Mouse (Mus musculus) heart, postnatal 0 days (tissue): ENCODE measurements at regions not wholly inside any gene's neighbourhood (a gene's known extent, or its start where the extent isn't known, plus 50 kb on each side); places are given as distances from the start of the nearest gene placed in this dataset.

Experiments used
- CTCF ChIP-seq: IDR thresholded peaks from 2 replicates; pipeline ENCODE4 v1.5.1; 2016; ENCODE audit warnings: antibody characterized with exemption, control low read depth, low read depth
- EP300 ChIP-seq: IDR thresholded peaks from 2 replicates; pipeline ENCODE4 v1.6.1; 2016; ENCODE audit warnings: antibody characterized with exemption, low read depth

DNA sequence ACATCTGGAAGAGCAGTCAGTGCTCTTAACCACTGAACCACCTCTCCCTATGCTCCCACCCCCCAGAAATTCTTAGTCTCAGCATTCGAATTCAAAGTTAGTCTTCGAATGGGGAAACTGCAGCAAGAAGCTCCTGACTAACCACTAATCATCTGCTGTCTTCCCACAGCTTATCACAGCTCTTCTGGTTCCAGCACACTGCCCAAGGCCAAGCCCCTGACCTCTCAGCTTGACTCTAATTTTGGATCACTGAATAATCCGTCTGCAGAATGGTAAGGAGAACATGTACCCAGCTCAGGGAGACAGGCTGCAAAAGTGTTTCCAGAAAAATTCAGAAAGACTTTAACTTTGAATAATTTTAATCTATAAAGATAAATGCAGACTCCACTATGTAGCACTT is 325.8 kb upstream of the 2610001J05Rik start:
- TF ChIP-seq CTCF (no peak), EP300 (no peak)
